Mouse (Mus musculus) embryonic fibroblast, embryonic 13.5 days (primary cell): ENCODE measurements around the gene Klf12.

Experiments used
- CTCF ChIP-seq: IDR thresholded peaks from 2 replicates; pipeline ENCODE4 v1.5.1; 2011; ENCODE audit warnings: mild to moderate bottlenecking, control low read depth, low read length, moderate library complexity, borderline replicate concordance; ENCODE audit not compliant: insufficient read depth
- POLR2A ChIP-seq: IDR thresholded peaks from 2 replicates; pipeline ENCODE4 v1.6.1; 2011; ENCODE audit warnings: low read depth, mild to moderate bottlenecking, control low read depth, low read length, moderate library complexity

DNA sequence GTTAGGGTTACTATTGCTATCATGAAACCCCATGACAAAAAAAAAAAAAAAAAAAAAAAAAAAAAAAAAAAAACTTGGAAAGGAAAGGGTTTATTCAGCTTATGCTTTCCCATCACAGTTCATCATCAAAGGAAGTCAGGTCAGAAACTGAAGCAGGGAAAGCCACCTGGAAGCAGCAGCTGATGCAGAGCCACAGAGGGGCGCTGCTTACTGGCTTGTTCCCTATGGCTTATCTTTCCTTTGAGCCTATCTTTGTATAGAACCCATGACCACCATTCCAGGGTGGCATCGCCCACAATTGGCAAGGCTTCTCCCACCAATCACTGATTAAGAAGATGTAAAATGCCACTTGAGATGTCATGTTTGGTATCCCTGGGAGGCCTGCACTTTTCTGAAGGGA lies 119.4 kb downstream of the Klf12 start:
- no peak for TF ChIP-seq CTCF
- no peak for TF ChIP-seq POLR2A
